Mouse (Mus musculus) liver, postnatal 0 days (tissue): ENCODE results near the gene Gars. TPM values are rescaled to one million over a fixed set of nuclear protein-coding genes. Genes with fewer than 3 reads are reported as not detected.
A peak's percentile ranks its signal among the peaks of the same experiment; 100 is the strongest.

Experiments used
- ATAC-seq: fragments of 200-750 bp; cut with Nextera tagmentation; 2 replicates; pipeline ENCODE4 v1.8.0; 2017; ENCODE audit warnings: mild to moderate bottlenecking, moderate library complexity
- DNase-seq: peaks from one replicate; pipeline ENCODE4 v3.0.0-alpha.2; 2016
- H3K27ac ChIP-seq: fragments of 300-500 bp; sonication (generic); 2 replicates; pipeline ENCODE4 v1.5.1; 2014; ENCODE audit warnings: antibody characterized with exemption, moderate library complexity, mild to moderate bottlenecking, low read depth
- H3K27me3 ChIP-seq: fragments of 300-500 bp; sonication (generic); 2 replicates; pipeline ENCODE4 v1.6.1; 2014; ENCODE audit warnings: low read length, control low read depth, mixed read lengths; ENCODE audit not compliant: insufficient read depth
- H3K36me3 ChIP-seq: fragments of 300-500 bp; sonication (generic); replicated peaks from 2 replicates; pipeline ENCODE4 v1.6.1; 2014; ENCODE audit warnings: mild to moderate bottlenecking, control low read depth, low read length, moderate library complexity, mixed read lengths; ENCODE audit not compliant: insufficient read depth
- H3K4me1 ChIP-seq: fragments of 300-500 bp; sonication (generic); 2 replicates; pipeline ENCODE4 v1.6.1; 2014; ENCODE audit warnings: antibody characterized with exemption, mild to moderate bottlenecking, control low read depth; ENCODE audit not compliant: insufficient read depth
- H3K4me2 ChIP-seq: fragments of 300-500 bp; sonication (generic); 2 replicates; pipeline ENCODE4 v1.6.1; 2014; ENCODE audit warnings: low read depth, mild to moderate bottlenecking, low read length, moderate library complexity, mixed read lengths
- H3K4me3 ChIP-seq: fragments of 300-500 bp; sonication (generic); 2 replicates; pipeline ENCODE4 v1.5.1; 2014; ENCODE audit warnings: low read depth, low read length
- H3K9ac ChIP-seq: fragments of 300-500 bp; sonication (generic); replicated peaks from 2 replicates; pipeline ENCODE4 v1.6.1; 2014; ENCODE audit warnings: mild to moderate bottlenecking, moderate library complexity
- H3K9me3 ChIP-seq: fragments of 300-500 bp; sonication (generic); 2 replicates; pipeline ENCODE4 v1.6.1; 2016; ENCODE audit warnings: mild to moderate bottlenecking, control low read depth, low read length, mixed read lengths
- CTCF ChIP-seq: sonication (generic); IDR thresholded peaks from 2 replicates; pipeline ENCODE4 v1.5.1; 2016; ENCODE audit warnings: antibody characterized with exemption, low read depth
- EP300 ChIP-seq: IDR thresholded peaks from 2 replicates; pipeline ENCODE4 v1.6.1; 2016; ENCODE audit warnings: antibody characterized with exemption, low read depth, mild to moderate bottlenecking
- WGBS: fragments of 180-500 bp; shearing (Covaris S2); extraction: QIAGEN DNeasy Blood & Tissue Kit; methylation state at CpG from one replicate; pipeline ENCODE4 v1.1.7; 2014; ENCODE audit not compliant: insufficient replicate concordance; 5-methylcytosine and 5-hydroxymethylcytosine counted together
- polyA plus RNA-seq: library from polyadenylated mRNA; unstranded; fragments of >200 nt; fragmentation: Nextera tagmentation; extraction: Ambion mirVana; gene quantifications from 2 replicates; pipeline ENCODE4 v1.2.1, GENCODE M21; 2015

The Gars gene
- polyA plus RNA-seq, 1 experiment from 2014 or later, result 57.4 TPM

DNA sequence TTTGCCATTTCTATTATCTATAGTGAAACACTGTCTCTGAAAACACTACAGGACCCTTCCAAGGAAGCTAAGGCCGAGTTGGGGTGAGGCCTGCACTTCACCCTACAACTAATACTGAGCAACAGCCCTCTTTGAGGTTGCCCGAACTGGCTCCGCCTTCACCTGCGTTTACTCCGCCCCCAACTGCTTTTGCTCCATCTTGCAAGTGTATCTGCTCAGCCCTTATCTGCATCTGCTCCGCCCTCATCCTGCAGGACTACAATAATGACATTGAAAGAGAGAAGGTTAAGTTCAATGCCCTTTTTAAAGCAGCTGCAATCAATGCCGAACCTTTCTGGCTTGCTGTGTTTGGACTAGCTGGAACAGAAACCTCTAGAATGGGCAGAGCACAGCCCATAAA, 16.0 kb upstream of the Gars start:
- H3K4me3 ChIP-seq, result no peak overlapping the region
- H3K4me1 ChIP-seq, result no peaks in the 10 kb centered on the region
- WGBS, result 82% methylated on average over 7 of the region's 7 CpGs
- no peaks in the 10 kb centered on the region for H3K9me3 ChIP-seq
- ATAC-seq (no peak), DNase-seq (no peak)
- H3K27ac ChIP-seq, result no peak overlapping the region
- no peak overlapping the region for H3K4me2 ChIP-seq
- H3K36me3 ChIP-seq, result no peaks in the 10 kb centered on the region
- H3K27me3 ChIP-seq, result no peaks in the 10 kb centered on the region
- no peak overlapping the region for H3K9ac ChIP-seq
- TF ChIP-seq CTCF (no peak), EP300 (no peak)

DNA sequence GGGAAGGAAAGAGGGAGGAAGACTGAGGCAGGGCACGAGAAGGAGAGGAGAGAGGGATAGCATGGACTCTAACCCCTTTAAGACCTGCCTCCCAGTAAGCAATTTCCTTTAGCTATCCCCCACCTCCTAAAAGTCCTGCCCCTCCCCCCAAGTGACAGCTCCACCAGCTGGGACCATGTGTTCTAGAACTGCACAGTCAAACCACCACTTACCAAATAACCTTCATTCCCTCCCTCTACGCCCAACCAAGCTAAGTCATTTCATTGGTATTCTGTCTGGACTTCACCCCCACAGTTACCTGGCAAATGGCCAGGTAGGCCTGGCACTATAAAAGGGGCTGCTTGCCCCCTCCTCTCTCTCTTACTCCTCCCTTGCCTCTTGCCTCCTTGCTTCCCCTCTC, 10.2 kb upstream of the Gars start:
- no peak overlapping the region for H3K27ac ChIP-seq
- no peak overlapping the region for H3K4me2 ChIP-seq
- ATAC-seq (0 out of 2 replicates have a peak, but pooled peaks have one; percentile 35), DNase-seq (no peak)
- H3K4me1 ChIP-seq, result no peaks in the 10 kb centered on the region
- 80% methylated on average over 2 of the region's 2 CpGs for WGBS
- TF ChIP-seq EP300 (no peak), CTCF (no peak)
- no peaks in the 10 kb centered on the region for H3K36me3 ChIP-seq
- H3K9me3 ChIP-seq, result no peaks in the 10 kb centered on the region
- no peaks in the 10 kb centered on the region for H3K27me3 ChIP-seq
- no peak overlapping the region for H3K9ac ChIP-seq
- H3K4me3 ChIP-seq, result no peak overlapping the region

DNA sequence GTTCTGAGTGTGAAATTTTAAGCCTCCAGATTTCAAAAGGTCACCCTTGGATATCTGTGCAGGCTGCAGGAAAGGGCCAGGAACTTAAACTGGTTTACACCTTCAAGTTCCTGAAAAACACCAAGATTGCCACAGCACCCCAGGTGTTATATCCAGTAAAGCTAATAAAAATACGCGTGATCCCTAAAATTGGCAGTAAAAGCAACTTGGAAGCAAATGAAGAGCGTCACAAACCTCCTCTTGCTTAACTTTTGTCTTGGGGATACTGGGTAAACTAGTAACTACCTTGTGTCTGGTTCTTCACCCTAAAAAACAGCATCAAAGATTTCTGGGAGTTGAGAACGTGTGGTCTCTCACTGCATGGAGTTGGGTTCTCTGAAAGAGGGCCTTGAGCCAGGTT, 1.1 kb upstream of the Gars start:
- Histone ChIP-seq H3K27me3 (no peaks in the 10 kb centered on the region), H3K4me1 (peaks cover 5% of the 10 kb centered on the region; the same call in 1 of the 2 replicates), H3K9ac (no peak overlapping the region), H3K27ac (no peak overlapping the region), H3K9me3 (no peaks in the 10 kb centered on the region), H3K36me3 (no peaks in the 10 kb centered on the region), H3K4me2 (peak overlapping the region; percentile 80; the same call in 1 of the 2 replicates), H3K4me3 (no peak overlapping the region)
- no peak for ATAC-seq
- 90% methylated on average over 4 of the region's 4 CpGs for WGBS
- no peak for TF ChIP-seq CTCF
- no peak for TF ChIP-seq EP300
- no peak for DNase-seq

GRCm38 (mm10) chr6:55038671-55039445, 1.1 kb downstream of the Gars start:
- Histone ChIP-seq H3K27ac (peak overlapping the region; percentile 86), H3K9ac (peak overlapping the region; percentile 88), H3K4me1 (peaks cover 5% of the 10 kb centered on the region; the same call in 1 of the 2 replicates), H3K27me3 (no peaks in the 10 kb centered on the region), H3K4me2 (peak overlapping the region; percentile 80), H3K4me3 (peak overlapping the region; percentile 84), H3K36me3 (no peaks in the 10 kb centered on the region), H3K9me3 (no peaks in the 10 kb centered on the region)
- 4% methylated on average over 12 of the region's 12 CpGs for WGBS
- DNase-seq (peak; percentile 48), ATAC-seq (peak; percentile 39)
- TF ChIP-seq EP300 (no peak), CTCF (no peak)

GRCm38 (mm10) chr6:55039446-55039783, 1.6 kb downstream of the Gars start:
- H3K27ac ChIP-seq, result peak overlapping the region; percentile 86; the same call in 1 of the 2 replicates
- 73% methylated on average over 6 of the region's 6 CpGs for WGBS
- TF ChIP-seq CTCF, result no peak
- H3K4me3 ChIP-seq, result peak overlapping the region; percentile 84
- peaks cover 5% of the 10 kb centered on the region; the same call in 1 of the 2 replicates for H3K4me1 ChIP-seq
- DNase-seq (no peak), ATAC-seq (no peak)
- H3K36me3 ChIP-seq, result no peaks in the 10 kb centered on the region
- H3K4me2 ChIP-seq, result peak overlapping the region; percentile 80
- peak overlapping the region; percentile 88 for H3K9ac ChIP-seq
- no peaks in the 10 kb centered on the region for H3K9me3 ChIP-seq
- H3K27me3 ChIP-seq, result no peaks in the 10 kb centered on the region

DNA sequence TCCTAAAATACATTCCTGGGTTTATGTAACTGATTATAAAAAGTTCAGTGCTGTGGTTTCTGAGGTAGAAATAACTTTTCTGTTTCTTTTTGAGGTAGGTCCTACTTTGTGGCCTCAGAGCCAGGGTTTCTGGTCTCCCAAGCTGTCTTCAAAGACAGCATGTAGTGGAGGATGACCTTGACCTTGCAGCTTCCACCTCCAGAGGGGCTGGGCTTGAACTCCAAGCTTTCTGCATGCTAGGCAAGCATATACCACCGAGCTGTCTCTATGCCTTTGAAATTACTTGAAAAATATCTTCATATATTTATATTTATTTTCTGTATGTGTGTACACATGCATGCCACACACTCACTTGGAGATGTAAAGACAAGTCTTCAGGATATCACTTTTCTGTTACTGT, 2.2 kb downstream of the Gars start:
- Histone ChIP-seq H3K36me3 (no peaks in the 10 kb centered on the region), H3K4me3 (no peak overlapping the region), H3K27ac (no peak overlapping the region), H3K4me1 (peaks cover 5% of the 10 kb centered on the region; the same call in 1 of the 2 replicates), H3K27me3 (no peaks in the 10 kb centered on the region), H3K9ac (no peak overlapping the region), H3K9me3 (no peaks in the 10 kb centered on the region), H3K4me2 (peak overlapping the region; percentile 24; the same call in 1 of the 2 replicates)
- ATAC-seq, result no peak
- TF ChIP-seq CTCF (no peak), EP300 (no peak)
- WGBS, result 47% methylated on average over 1 of the region's 1 CpGs
- DNase-seq, result no peak
